Mouse (Mus musculus): ENCODE measurements around the gene Rnd3. TPM values are rescaled to one million over a fixed set of nuclear protein-coding genes. Genes with fewer than 3 reads are reported as not detected.
A peak's percentile ranks its signal among the peaks of the same experiment; 100 is the strongest.

Rnd3 gene
- polyA plus RNA-seq, 1 experiment from 2014 or later = 214 TPM

GRCm38 (mm10) chr2:51142422-51142821, 6.5 kb downstream of the Rnd3 start:
- H3K4me3 ChIP-seq (ENCODE audit: low read depth, low read length) = no peak overlapping the region
- no peak for ATAC-seq (replicated peaks; ENCODE audit: insufficient number of reproducible peaks, low FRiP score, low TSS enrichment, low read depth)
- no peak overlapping the region for H3K27ac ChIP-seq (replicated peaks; ENCODE audit: low read depth, low read length)
- H3K27me3 ChIP-seq (ENCODE audit: control insufficient read depth, insufficient read depth, low read length) = no peaks in the 10 kb centered on the region
- peaks cover 3% of the 10 kb centered on the region; the same call in 1 of the 2 replicates for H3K4me1 ChIP-seq (ENCODE audit: control insufficient read depth, insufficient read depth, low read length)
- H3K9me3 ChIP-seq (replicated peaks; ENCODE audit: control insufficient read depth, low read length) = no peaks in the 10 kb centered on the region
- H3K36me3 ChIP-seq (replicated peaks; ENCODE audit: control insufficient read depth, insufficient read depth, low read depth, low read length) = no peaks in the 10 kb centered on the region
- H3K9ac ChIP-seq (replicated peaks; ENCODE audit: low read length) = no peak overlapping the region
- no peak for DNase-seq (ENCODE audit: low spot score)
- H3K4me2 ChIP-seq (ENCODE audit: low read depth, low read length) = no peak overlapping the region
- 52% methylated on average over 1 of the region's 1 CpGs for WGBS

- H3K9me3 ChIP-seq (replicated peaks; ENCODE audit: control insufficient read depth, low read length) = no peaks in the 10 kb centered on the region
- 48% methylated on average over 3 of the region's 3 CpGs for WGBS
- H3K9ac ChIP-seq (replicated peaks; ENCODE audit: low read length) = peak overlapping the region; percentile 18; the same call in 1 of the 2 replicates
- DNase-seq (ENCODE audit: low spot score) = no peak
- no peaks in the 10 kb centered on the region for H3K27me3 ChIP-seq (ENCODE audit: control insufficient read depth, insufficient read depth, low read length)
- peak overlapping the region; percentile 33 for H3K4me2 ChIP-seq (ENCODE audit: low read depth, low read length)
- no peaks in the 10 kb centered on the region for H3K36me3 ChIP-seq (replicated peaks; ENCODE audit: control insufficient read depth, insufficient read depth, low read depth, low read length)
- 0 out of 2 replicates have a peak overlapping the region, but pooled peaks have one; percentile 23 for H3K27ac ChIP-seq (replicated peaks; ENCODE audit: low read depth, low read length)
- ATAC-seq (replicated peaks; ENCODE audit: insufficient number of reproducible peaks, low FRiP score, low TSS enrichment, low read depth) = no peak
- peaks cover 3% of the 10 kb centered on the region; the same call in 1 of the 2 replicates for H3K4me1 ChIP-seq (ENCODE audit: control insufficient read depth, insufficient read depth, low read length)
- 0 out of 2 replicates have a peak overlapping the region, but pooled peaks have one; percentile 5 for H3K4me3 ChIP-seq (ENCODE audit: low read depth, low read length)
Measured at GRCm38 (mm10) chr2:51141345-51141744, 7.6 kb downstream of the Rnd3 start.

GRCm38 (mm10) chr2:51140486-51140885, 8.4 kb downstream of the Rnd3 start:
- Histone ChIP-seq H3K4me2 (ENCODE audit: low read depth, low read length) (peak overlapping the region; percentile 33), H3K9me3 (replicated peaks; ENCODE audit: control insufficient read depth, low read length) (no peaks in the 10 kb centered on the region), H3K9ac (replicated peaks; ENCODE audit: low read length) (no peak overlapping the region), H3K4me3 (ENCODE audit: low read depth, low read length) (peak overlapping the region; percentile 5; the same call in 1 of the 2 replicates), H3K4me1 (ENCODE audit: control insufficient read depth, insufficient read depth, low read length) (peaks cover 3% of the 10 kb centered on the region; the same call in 1 of the 2 replicates), H3K27ac (replicated peaks; ENCODE audit: low read depth, low read length) (no peak overlapping the region), H3K36me3 (replicated peaks; ENCODE audit: control insufficient read depth, insufficient read depth, low read depth, low read length) (peaks cover 3% of the 10 kb centered on the region), H3K27me3 (ENCODE audit: control insufficient read depth, insufficient read depth, low read length) (no peaks in the 10 kb centered on the region)
- DNase-seq (ENCODE audit: low spot score) (peak; percentile 74), ATAC-seq (replicated peaks; ENCODE audit: insufficient number of reproducible peaks, low FRiP score, low TSS enrichment, low read depth) (peak; percentile 84)
- WGBS = 1% methylated on average over 8 of the region's 8 CpGs

- ATAC-seq (replicated peaks; ENCODE audit: insufficient number of reproducible peaks, low FRiP score, low TSS enrichment, low read depth) = no peak
- Histone ChIP-seq H3K4me3 (ENCODE audit: low read depth, low read length) (no peak overlapping the region), H3K9ac (replicated peaks; ENCODE audit: low read length) (no peak overlapping the region), H3K4me2 (ENCODE audit: low read depth, low read length) (0 out of 2 replicates have a peak overlapping the region, but pooled peaks have one; percentile 22), H3K36me3 (replicated peaks; ENCODE audit: control insufficient read depth, insufficient read depth, low read depth, low read length) (peaks cover 3% of the 10 kb centered on the region), H3K27me3 (ENCODE audit: control insufficient read depth, insufficient read depth, low read length) (no peaks in the 10 kb centered on the region), H3K27ac (replicated peaks; ENCODE audit: low read depth, low read length) (no peak overlapping the region), H3K4me1 (ENCODE audit: control insufficient read depth, insufficient read depth, low read length) (peaks cover 3% of the 10 kb centered on the region; the same call in 1 of the 2 replicates), H3K9me3 (replicated peaks; ENCODE audit: control insufficient read depth, low read length) (no peaks in the 10 kb centered on the region)
- no peak for DNase-seq (ENCODE audit: low spot score)
- 5% methylated on average over 6 of the region's 6 CpGs for WGBS
Measured at GRCm38 (mm10) chr2:51139912-51140446, 8.9 kb downstream of the Rnd3 start.

GRCm38 (mm10) chr2:51139218-51139911, 9.5 kb downstream of the Rnd3 start:
- peak overlapping the region; percentile 30; the same call in 1 of the 2 replicates for H3K9ac ChIP-seq (replicated peaks; ENCODE audit: low read length)
- no peak overlapping the region for H3K27ac ChIP-seq (replicated peaks; ENCODE audit: low read depth, low read length)
- no peak overlapping the region for H3K4me2 ChIP-seq (ENCODE audit: low read depth, low read length)
- peaks cover 3% of the 10 kb centered on the region for H3K36me3 ChIP-seq (replicated peaks; ENCODE audit: control insufficient read depth, insufficient read depth, low read depth, low read length)
- H3K9me3 ChIP-seq (replicated peaks; ENCODE audit: control insufficient read depth, low read length) = no peaks in the 10 kb centered on the region
- whole genome bisulfite sequencing = 7% methylated on average over 5 of the region's 5 CpGs
- H3K4me1 ChIP-seq (ENCODE audit: control insufficient read depth, insufficient read depth, low read length) = peaks cover 3% of the 10 kb centered on the region; the same call in 1 of the 2 replicates
- peak; percentile 77 for DNase-seq (ENCODE audit: low spot score)
- H3K27me3 ChIP-seq (ENCODE audit: control insufficient read depth, insufficient read depth, low read length) = no peaks in the 10 kb centered on the region
- ATAC-seq (replicated peaks; ENCODE audit: insufficient number of reproducible peaks, low FRiP score, low TSS enrichment, low read depth) = peak; percentile 72
- H3K4me3 ChIP-seq (ENCODE audit: low read depth, low read length) = no peak overlapping the region

GRCm38 (mm10) chr2:51137726-51138125, 11.2 kb downstream of the Rnd3 start:
- H3K36me3 ChIP-seq (replicated peaks; ENCODE audit: control insufficient read depth, insufficient read depth, low read depth, low read length) = peaks cover 3% of the 10 kb centered on the region

GRCm38 (mm10) chr2:51132181-51132580, 16.7 kb downstream of the Rnd3 start:
- 95% methylated on average over 20 of the region's 20 CpGs for WGBS
- no peak overlapping the region for H3K27ac ChIP-seq (replicated peaks; ENCODE audit: low read depth, low read length)
- H3K4me1 ChIP-seq (ENCODE audit: control insufficient read depth, insufficient read depth, low read length) = no peaks in the 10 kb centered on the region
- no peak overlapping the region for H3K9ac ChIP-seq (replicated peaks; ENCODE audit: low read length)
- no peak for ATAC-seq (replicated peaks; ENCODE audit: insufficient number of reproducible peaks, low FRiP score, low TSS enrichment, low read depth)
- no peaks in the 10 kb centered on the region for H3K27me3 ChIP-seq (ENCODE audit: control insufficient read depth, insufficient read depth, low read length)
- H3K4me2 ChIP-seq (ENCODE audit: low read depth, low read length) = no peak overlapping the region
- DNase-seq (ENCODE audit: low spot score) = no peak
- H3K36me3 ChIP-seq (replicated peaks; ENCODE audit: control insufficient read depth, insufficient read depth, low read depth, low read length) = peaks cover 12% of the 10 kb centered on the region
- no peaks in the 10 kb centered on the region for H3K9me3 ChIP-seq (replicated peaks; ENCODE audit: control insufficient read depth, low read length)
- no peak overlapping the region for H3K4me3 ChIP-seq (ENCODE audit: low read depth, low read length)

More at GRCm38 (mm10) chr2:51137726-51138125, 11.2 kb downstream of the Rnd3 start:
- DNase-seq (ENCODE audit: low spot score) (no peak), ATAC-seq (replicated peaks; ENCODE audit: insufficient number of reproducible peaks, low FRiP score, low TSS enrichment, low read depth) (no peak)
- H3K9ac ChIP-seq (replicated peaks; ENCODE audit: low read length) = no peak overlapping the region
- H3K9me3 ChIP-seq (replicated peaks; ENCODE audit: control insufficient read depth, low read length) = no peaks in the 10 kb centered on the region
- 28% methylated on average over 4 of the region's 4 CpGs for WGBS
- no peaks in the 10 kb centered on the region for H3K27me3 ChIP-seq (ENCODE audit: control insufficient read depth, insufficient read depth, low read length)
- H3K27ac ChIP-seq (replicated peaks; ENCODE audit: low read depth, low read length) = no peak overlapping the region
- H3K4me3 ChIP-seq (ENCODE audit: low read depth, low read length) = no peak overlapping the region
- H3K4me1 ChIP-seq (ENCODE audit: control insufficient read depth, insufficient read depth, low read length) = peaks cover 3% of the 10 kb centered on the region; the same call in 1 of the 2 replicates
- no peak overlapping the region for H3K4me2 ChIP-seq (ENCODE audit: low read depth, low read length)

GRCm38 (mm10) chr2:51128090-51128489, 20.8 kb downstream of the Rnd3 start:
- Histone ChIP-seq H3K27ac (replicated peaks; ENCODE audit: low read depth, low read length) (no peak overlapping the region), H3K4me1 (ENCODE audit: control insufficient read depth, insufficient read depth, low read length) (no peaks in the 10 kb centered on the region), H3K4me2 (ENCODE audit: low read depth, low read length) (no peak overlapping the region), H3K27me3 (ENCODE audit: control insufficient read depth, insufficient read depth, low read length) (no peaks in the 10 kb centered on the region), H3K4me3 (ENCODE audit: low read depth, low read length) (no peak overlapping the region), H3K9me3 (replicated peaks; ENCODE audit: control insufficient read depth, low read length) (no peaks in the 10 kb centered on the region; the same call in 1 of the 2 replicates), H3K36me3 (replicated peaks; ENCODE audit: control insufficient read depth, insufficient read depth, low read depth, low read length) (peaks cover 9% of the 10 kb centered on the region), H3K9ac (replicated peaks; ENCODE audit: low read length) (no peak overlapping the region)
- ATAC-seq (replicated peaks; ENCODE audit: insufficient number of reproducible peaks, low FRiP score, low TSS enrichment, low read depth) (no peak), DNase-seq (ENCODE audit: low spot score) (no peak)
- 86% methylated on average over 4 of the region's 4 CpGs for WGBS

Data from embryonic facial prominence, embryonic 11.5 days (tissue).